Mouse (Mus musculus): ENCODE measurements around the gene Zbtb20. TPM values are rescaled to one million over a fixed set of nuclear protein-coding genes. Genes with fewer than 3 reads are reported as not detected.

The Zbtb20 gene
- total and polyA plus RNA-seq, 3 experiments, result 31.1 to 199 (median 161) TPM

GRCm38 (mm10) chr16:43625956-43626355 lies 750.3 kb downstream of the Zbtb20 start:
- intact Hi-C loops (cut with DNase I), result no loop called here

GRCm38 (mm10) chr16:43628662-43629061 lies 753.0 kb downstream of the Zbtb20 start:
- no peak for DNase-seq
- WGBS, result 84% methylated on average over 5 of the region's 5 CpGs
- intact Hi-C loops (cut with DNase I), result no loop called here
- Histone ChIP-seq H3K4me3 (no peak overlapping the region), H3K79me2 (replicated peaks; ENCODE audit: control insufficient read depth, insufficient read depth, low read length) (no peaks in the 10 kb centered on the region; the same call in 1 of the 2 replicates), H3K27ac (no peak overlapping the region), H3K27me3 (ENCODE audit: control insufficient read depth, insufficient read depth, low read length) (no peaks in the 10 kb centered on the region), H3K36me3 (ENCODE audit: control insufficient read depth, insufficient read depth, low read length) (peaks cover 33% of the 10 kb centered on the region), H3K4me1 (ENCODE audit: control insufficient read depth, insufficient read depth, low read length) (peaks cover 11% of the 10 kb centered on the region), H3K9ac (ENCODE audit: low read depth, low read length) (no peak overlapping the region)
- TF ChIP-seq CTCF (IDR thresholded peaks at IDR 0.05) (no peak), POLR2A (IDR thresholded peaks at IDR 0.05; ENCODE audit: insufficient read depth, low read depth, low read length) (no peak), EP300 (IDR thresholded peaks at IDR 0.05; ENCODE audit: insufficient read depth, low read depth, low read length) (no peak)

More at GRCm38 (mm10) chr16:43625956-43626355, 750.3 kb downstream of the Zbtb20 start:
- H3K79me2 ChIP-seq (replicated peaks; ENCODE audit: control insufficient read depth, insufficient read depth, low read length), result peaks cover 2% of the 10 kb centered on the region; the same call in 1 of the 2 replicates
- DNase-seq, result no peak
- TF ChIP-seq CTCF (IDR thresholded peaks at IDR 0.05), result no peak
- no peak for TF ChIP-seq EP300 (IDR thresholded peaks at IDR 0.05; ENCODE audit: insufficient read depth, low read depth, low read length)
- TF ChIP-seq POLR2A (IDR thresholded peaks at IDR 0.05; ENCODE audit: insufficient read depth, low read depth, low read length), result no peak
- H3K4me1 ChIP-seq (ENCODE audit: control insufficient read depth, insufficient read depth, low read length), result peaks cover 13% of the 10 kb centered on the region
- H3K4me3 ChIP-seq, result no peak overlapping the region
- H3K36me3 ChIP-seq (ENCODE audit: control insufficient read depth, insufficient read depth, low read length), result peaks cover 30% of the 10 kb centered on the region
- no peak overlapping the region for H3K9ac ChIP-seq (ENCODE audit: low read depth, low read length)
- WGBS, result 80% methylated on average over 5 of the region's 5 CpGs
- no peaks in the 10 kb centered on the region for H3K27me3 ChIP-seq (ENCODE audit: control insufficient read depth, insufficient read depth, low read length)
- no peak overlapping the region for H3K27ac ChIP-seq

GRCm38 (mm10) chr16:43631758-43632157 lies 756.1 kb downstream of the Zbtb20 start:
- 70% methylated on average over 2 of the region's 2 CpGs for WGBS
- peaks cover 2% of the 10 kb centered on the region; the same call in 1 of the 2 replicates for H3K4me1 ChIP-seq (ENCODE audit: control insufficient read depth, insufficient read depth, low read length)
- H3K4me3 ChIP-seq, result no peak overlapping the region
- DNase-seq, result no peak
- H3K79me2 ChIP-seq (replicated peaks; ENCODE audit: control insufficient read depth, insufficient read depth, low read length), result no peaks in the 10 kb centered on the region; the same call in 1 of the 2 replicates
- no peak overlapping the region for H3K27ac ChIP-seq
- intact Hi-C loops (cut with DNase I), result no loop called here
- no peak overlapping the region for H3K9ac ChIP-seq (ENCODE audit: low read depth, low read length)
- TF ChIP-seq EP300 (IDR thresholded peaks at IDR 0.05; ENCODE audit: insufficient read depth, low read depth, low read length) (no peak), POLR2A (IDR thresholded peaks at IDR 0.05; ENCODE audit: insufficient read depth, low read depth, low read length) (no peak), CTCF (IDR thresholded peaks at IDR 0.05) (0 out of 2 replicates have a peak, but pooled peaks have one; percentile 9)
- no peaks in the 10 kb centered on the region for H3K27me3 ChIP-seq (ENCODE audit: control insufficient read depth, insufficient read depth, low read length)
- peaks cover 18% of the 10 kb centered on the region for H3K36me3 ChIP-seq (ENCODE audit: control insufficient read depth, insufficient read depth, low read length)

GRCm38 (mm10) chr16:43634037-43634436 lies 758.4 kb downstream of the Zbtb20 start:
- WGBS, result 94% methylated on average over 7 of the region's 7 CpGs
- no peak for DNase-seq
- Histone ChIP-seq H3K27ac (no peak overlapping the region), H3K4me1 (ENCODE audit: control insufficient read depth, insufficient read depth, low read length) (peaks cover 2% of the 10 kb centered on the region), H3K36me3 (ENCODE audit: control insufficient read depth, insufficient read depth, low read length) (peaks cover 22% of the 10 kb centered on the region), H3K79me2 (replicated peaks; ENCODE audit: control insufficient read depth, insufficient read depth, low read length) (no peaks in the 10 kb centered on the region; the same call in 1 of the 2 replicates), H3K4me3 (no peak overlapping the region), H3K27me3 (ENCODE audit: control insufficient read depth, insufficient read depth, low read length) (no peaks in the 10 kb centered on the region), H3K9ac (ENCODE audit: low read depth, low read length) (no peak overlapping the region)
- TF ChIP-seq EP300 (IDR thresholded peaks at IDR 0.05; ENCODE audit: insufficient read depth, low read depth, low read length) (no peak), CTCF (IDR thresholded peaks at IDR 0.05) (no peak), POLR2A (IDR thresholded peaks at IDR 0.05; ENCODE audit: insufficient read depth, low read depth, low read length) (no peak)
- intact Hi-C loops (cut with DNase I), result no loop called here

GRCm38 (mm10) chr16:43637241-43637640 lies 761.6 kb downstream of the Zbtb20 start:
- WGBS, result 90% methylated on average over 8 of the region's 8 CpGs
- H3K79me2 ChIP-seq (replicated peaks; ENCODE audit: control insufficient read depth, insufficient read depth, low read length), result peaks cover 2% of the 10 kb centered on the region; the same call in 1 of the 2 replicates
- intact Hi-C loops (cut with DNase I), result no loop called here
- TF ChIP-seq EP300 (IDR thresholded peaks at IDR 0.05; ENCODE audit: insufficient read depth, low read depth, low read length), result no peak
- no peak for TF ChIP-seq POLR2A (IDR thresholded peaks at IDR 0.05; ENCODE audit: insufficient read depth, low read depth, low read length)
- TF ChIP-seq CTCF (IDR thresholded peaks at IDR 0.05), result no peak
- DNase-seq, result no peak
- no peak overlapping the region for H3K27ac ChIP-seq
- H3K27me3 ChIP-seq (ENCODE audit: control insufficient read depth, insufficient read depth, low read length), result no peaks in the 10 kb centered on the region
- peaks cover 13% of the 10 kb centered on the region for H3K36me3 ChIP-seq (ENCODE audit: control insufficient read depth, insufficient read depth, low read length)
- H3K4me1 ChIP-seq (ENCODE audit: control insufficient read depth, insufficient read depth, low read length), result peaks cover 2% of the 10 kb centered on the region
- H3K4me3 ChIP-seq, result no peak overlapping the region
- H3K9ac ChIP-seq (ENCODE audit: low read depth, low read length), result no peak overlapping the region

GRCm38 (mm10) chr16:43638406-43639049 lies 762.8 kb downstream of the Zbtb20 start:
- peak in 1 of 2 experiments; percentile 25 for DNase-seq
- H3K4me1 ChIP-seq (ENCODE audit: control insufficient read depth, insufficient read depth, low read length), result no peaks in the 10 kb centered on the region; the same call in 1 of the 2 replicates
- no peak overlapping the region for H3K9ac ChIP-seq (ENCODE audit: low read depth, low read length)
- intact Hi-C loops (cut with DNase I), result no loop called here
- H3K79me2 ChIP-seq (replicated peaks; ENCODE audit: control insufficient read depth, insufficient read depth, low read length), result peaks cover 2% of the 10 kb centered on the region; the same call in 1 of the 2 replicates
- WGBS, result 67% methylated on average over 21 of the region's 21 CpGs
- peaks cover 5% of the 10 kb centered on the region for H3K36me3 ChIP-seq (ENCODE audit: control insufficient read depth, insufficient read depth, low read length)
- TF ChIP-seq CTCF (IDR thresholded peaks at IDR 0.05) (no peak), POLR2A (IDR thresholded peaks at IDR 0.05; ENCODE audit: insufficient read depth, low read depth, low read length) (no peak), EP300 (IDR thresholded peaks at IDR 0.05; ENCODE audit: insufficient read depth, low read depth, low read length) (no peak)
- H3K27ac ChIP-seq, result peak overlapping the region; percentile 20; the same call in 1 of the 2 replicates
- H3K27me3 ChIP-seq (ENCODE audit: control insufficient read depth, insufficient read depth, low read length), result no peaks in the 10 kb centered on the region
- no peak overlapping the region for H3K4me3 ChIP-seq

All from heart, adult 2 months (tissue).